Mouse (Mus musculus) stomach, postnatal 0 days (tissue): ENCODE measurements around the gene Thop1. TPM values are rescaled to one million over a fixed set of nuclear protein-coding genes. Genes with fewer than 3 reads are reported as not detected.
A peak's percentile ranks its signal among the peaks of the same experiment; 100 is the strongest.
"Not testable (repeated sequence)": the region's sequence is repeated elsewhere in the genome, so short reads cannot be mapped to it uniquely, and the experiment has no call there.

Source experiments
- ATAC-seq: fragments of 200-750 bp; cut with Nextera tagmentation; 2 replicates; pipeline ENCODE4 v1.8.0; 2017; ENCODE audit not compliant: low FRiP score, low TSS enrichment
- DNase-seq: peaks from one replicate; pipeline ENCODE4 v3.0.0-alpha.2; 2016; ENCODE audit warnings: low spot score
- H3K27ac ChIP-seq: fragments of 300-500 bp; sonication (generic); replicated peaks from 2 replicates; pipeline ENCODE4 v1.5.1; 2014; ENCODE audit warnings: mild to moderate bottlenecking, control low read depth
- H3K27me3 ChIP-seq: fragments of 300-500 bp; sonication (generic); 2 replicates; pipeline ENCODE4 v1.6.1; 2014; ENCODE audit warnings: low read length; ENCODE audit not compliant: control insufficient read depth, insufficient read depth
- H3K36me3 ChIP-seq: fragments of 300-500 bp; sonication (generic); 2 replicates; pipeline ENCODE4 v1.6.1; 2014; ENCODE audit warnings: low read length, mixed read lengths; ENCODE audit not compliant: control insufficient read depth, insufficient read depth
- H3K4me1 ChIP-seq: fragments of 300-500 bp; sonication (generic); replicated peaks from 2 replicates; pipeline ENCODE4 v1.6.1; 2014; ENCODE audit warnings: antibody characterized with exemption; ENCODE audit not compliant: control insufficient read depth, insufficient read depth
- H3K4me2 ChIP-seq: fragments of 300-500 bp; sonication (generic); replicated peaks from 2 replicates; pipeline ENCODE4 v1.6.1; 2014; ENCODE audit warnings: low read depth, mild to moderate bottlenecking, control low read depth, moderate library complexity
- H3K4me3 ChIP-seq: fragments of 300-500 bp; sonication (generic); 2 replicates; pipeline ENCODE4 v1.5.1; 2014; ENCODE audit warnings: low read depth, low read length, control low read depth
- H3K9ac ChIP-seq: fragments of 300-500 bp; sonication (generic); 2 replicates; pipeline ENCODE4 v1.6.1; 2014; ENCODE audit warnings: mild to moderate bottlenecking, low read length, control low read depth, mixed read lengths
- H3K9me3 ChIP-seq: fragments of 300-500 bp; sonication (generic); 2 replicates; pipeline ENCODE4 v1.6.1; 2016; ENCODE audit warnings: low read length; ENCODE audit not compliant: control insufficient read depth
- CTCF ChIP-seq: IDR thresholded peaks from 2 replicates; pipeline ENCODE4 v1.5.1; 2016; ENCODE audit warnings: antibody characterized with exemption, low read depth, mild to moderate bottlenecking, moderate library complexity
- EP300 ChIP-seq: optimal IDR thresholded peaks from 2 replicates; pipeline ENCODE3; 2016; ENCODE audit warnings: antibody characterized with exemption
- WGBS: fragments of 180-500 bp; shearing (Covaris S2); extraction: QIAGEN DNeasy Blood & Tissue Kit; methylation state at CpG from one replicate; pipeline ENCODE4 v1.1.7; 2014; 5-methylcytosine and 5-hydroxymethylcytosine counted together
- polyA plus RNA-seq: library from polyadenylated mRNA; unstranded; fragments of >200 nt; fragmentation: Nextera tagmentation; extraction: Ambion mirVana; gene quantifications from 2 replicates; pipeline ENCODE4 v1.2.1, GENCODE M21; 2015

Thop1 gene
- polyA plus RNA-seq, 1 experiment from 2014 or later: 77.2 TPM

GRCm38 (mm10) chr10:81033586-81033985, 36.2 kb upstream of the Thop1 start:
- Histone ChIP-seq H3K4me1 (no peaks in the 10 kb centered on the region), H3K9ac (no peak overlapping the region), H3K27ac (no peak overlapping the region), H3K27me3 (no peaks in the 10 kb centered on the region), H3K9me3 (no peaks in the 10 kb centered on the region), H3K4me3 (no peak overlapping the region), H3K36me3 (peaks cover 6% of the 10 kb centered on the region; the same call in 1 of the 2 replicates), H3K4me2 (no peak overlapping the region)
- no peak for DNase-seq
- TF ChIP-seq EP300 (no peak), CTCF (no peak)
- ATAC-seq: no peak
- WGBS: 71% methylated on average over 10 of the region's 10 CpGs

- Histone ChIP-seq H3K27me3 (no peaks in the 10 kb centered on the region), H3K4me3 (no peak overlapping the region), H3K9me3 (no peaks in the 10 kb centered on the region), H3K27ac (no peak overlapping the region), H3K9ac (no peak overlapping the region), H3K4me2 (no peak overlapping the region), H3K36me3 (peaks cover 4% of the 10 kb centered on the region; the same call in 1 of the 2 replicates), H3K4me1 (no peaks in the 10 kb centered on the region)
- DNase-seq: no peak
- no peak for ATAC-seq
- WGBS: 66% methylated on average over 7 of the region's 7 CpGs
- TF ChIP-seq CTCF (peak; percentile 58), EP300 (no peak)
These were observed 33.6 kb upstream of the Thop1 start for GRCm38 (mm10) chr10:81036251-81036650.

GRCm38 (mm10) chr10:81036988-81037580, 32.8 kb upstream of the Thop1 start, which contains the start of gene Slc39a3:
TSS of gene Slc39a3 (minus strand) at chr10:81037426.
- peak within 1 kb of the TSS; percentile 79 for H3K9ac ChIP-seq
- DNase-seq (peak; percentile 96), ATAC-seq (peak; percentile 99)
- peak within 1 kb of the TSS; percentile 65 for H3K4me2 ChIP-seq
- H3K4me3 ChIP-seq: peak within 1 kb of the TSS; percentile 82
- no peaks in the 10 kb centered on the region for H3K27me3 ChIP-seq
- H3K27ac ChIP-seq: peak within 1 kb of the TSS; percentile 58
- no peaks in the 10 kb centered on the region for H3K9me3 ChIP-seq
- TF ChIP-seq CTCF (no peak; the same call in 1 of the 2 replicates), EP300 (peak; percentile 90)
- 1% methylated on average over 34 of the region's 35 CpGs for WGBS
- H3K4me1 ChIP-seq: no peaks in the 10 kb centered on the region
- peaks cover 3% of the 10 kb centered on the region; the same call in 1 of the 2 replicates for H3K36me3 ChIP-seq

GRCm38 (mm10) chr10:81041458-81042175, 28.2 kb upstream of the Thop1 start:
- Histone ChIP-seq H3K4me1 (no peaks in the 10 kb centered on the region), H3K4me2 (no peak overlapping the region), H3K27ac (no peak overlapping the region), H3K36me3 (peaks cover 14% of the 10 kb centered on the region; the same call in 1 of the 2 replicates), H3K27me3 (no peaks in the 10 kb centered on the region), H3K4me3 (no peak overlapping the region), H3K9me3 (no peaks in the 10 kb centered on the region), H3K9ac (no peak overlapping the region)
- TF ChIP-seq CTCF (peak; percentile 89), EP300 (no peak)
- peak; percentile 77 for DNase-seq
- no peak for ATAC-seq
- 29% methylated on average over 13 of the region's 13 CpGs for WGBS

- not testable (repeated sequence) for H3K27me3 ChIP-seq, H3K4me3 ChIP-seq, ATAC-seq, H3K9me3 ChIP-seq, H3K4me1 ChIP-seq, H3K4me2 ChIP-seq, DNase-seq, H3K27ac ChIP-seq, H3K9ac ChIP-seq
- H3K36me3 ChIP-seq: peaks cover 40% of the 10 kb centered on the region
- 86% methylated on average over 13 of the region's 14 CpGs for WGBS
These were observed 24.6 kb upstream of the Thop1 start for GRCm38 (mm10) chr10:81045246-81045645.

- H3K27ac ChIP-seq: no peak overlapping the region
- no peaks in the 10 kb centered on the region for H3K9me3 ChIP-seq
- H3K36me3 ChIP-seq: peaks cover 49% of the 10 kb centered on the region
- no peak overlapping the region for H3K4me2 ChIP-seq
- no peaks in the 10 kb centered on the region for H3K27me3 ChIP-seq
- no peaks in the 10 kb centered on the region for H3K4me1 ChIP-seq
- no peak overlapping the region for H3K9ac ChIP-seq
- DNase-seq: no peak
- H3K4me3 ChIP-seq: no peak overlapping the region
- ATAC-seq: no peak
- peak; percentile 60 for TF ChIP-seq CTCF
- TF ChIP-seq EP300: no peak
- 90% methylated on average over 4 of the region's 4 CpGs for WGBS
These were observed 19.2 kb upstream of the Thop1 start for GRCm38 (mm10) chr10:81050645-81051044.
